Mouse (Mus musculus) lung, adult 2 months (tissue): ENCODE results near the gene C9orf72.

Experiments
- CTCF ChIP-seq: fragments of 200-500 bp; IDR thresholded peaks from 2 replicates; pipeline ENCODE4 v1.5.1; 2011; ENCODE audit warnings: mild to moderate bottlenecking, low read length, control low read depth; ENCODE audit not compliant: insufficient read depth
- POLR2A ChIP-seq: fragments of 200-500 bp; IDR thresholded peaks from 2 replicates; pipeline ENCODE4 v1.6.1; 2011; ENCODE audit warnings: low read depth, mild to moderate bottlenecking, control low read depth, low read length, borderline replicate concordance; ENCODE audit errors: extremely low read depth

- no peak for TF ChIP-seq CTCF
- no peak for TF ChIP-seq POLR2A
Observed at GRCm38 (mm10) chr4:35203724-35204123, 22.3 kb downstream of the C9orf72 start.
